Mouse (Mus musculus) monocyte, adult 2 months (primary cell): ENCODE data around the gene Erbb2.

Experiments used
- DNase-seq, 2 experiments: peaks; one replicate each; pipeline ENCODE4 v3.0.0; 2022; ENCODE audit warnings: low spot score in 2 of 2, low read depth in 1 of 2

The Erbb2 gene

DNA sequence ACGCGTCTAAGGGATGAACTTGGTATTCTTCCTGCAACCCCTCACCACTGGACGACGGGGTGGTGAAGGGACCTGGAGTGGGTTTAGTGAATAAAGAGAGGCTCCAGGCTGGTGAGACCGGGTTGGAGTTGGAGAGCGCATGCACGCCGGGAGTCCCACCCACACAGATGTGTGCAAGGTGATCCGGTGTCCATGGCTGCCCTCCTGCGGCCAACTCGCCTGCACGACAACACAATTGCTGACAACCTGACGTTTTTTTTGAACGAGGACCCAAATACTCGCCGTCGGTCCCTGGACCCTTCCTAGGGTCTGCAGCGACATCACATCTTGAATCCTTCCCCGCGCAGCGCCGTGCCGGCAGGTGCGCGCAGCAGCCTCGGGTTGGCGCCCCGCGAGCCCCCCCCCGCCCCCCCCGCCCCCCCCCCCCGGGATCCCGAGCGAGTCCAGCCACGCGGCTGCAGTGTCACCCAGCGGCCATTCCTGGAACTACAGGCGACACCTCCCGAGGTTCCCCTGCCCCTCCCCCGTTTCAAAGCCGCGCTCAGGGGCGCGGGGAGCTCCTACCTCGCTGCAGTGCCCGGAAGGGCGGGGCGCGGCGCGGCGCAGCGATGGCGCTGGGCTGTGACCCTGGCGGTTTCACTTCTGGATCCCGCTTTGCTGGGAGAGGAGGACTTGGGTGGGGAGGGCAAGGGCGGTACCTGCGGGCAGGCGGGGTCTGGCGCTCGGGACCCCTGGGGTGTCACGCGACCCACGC, 45.3 kb downstream of the Erbb2 start:
- DNase-seq = peak; percentile 55 to 73

DNA sequence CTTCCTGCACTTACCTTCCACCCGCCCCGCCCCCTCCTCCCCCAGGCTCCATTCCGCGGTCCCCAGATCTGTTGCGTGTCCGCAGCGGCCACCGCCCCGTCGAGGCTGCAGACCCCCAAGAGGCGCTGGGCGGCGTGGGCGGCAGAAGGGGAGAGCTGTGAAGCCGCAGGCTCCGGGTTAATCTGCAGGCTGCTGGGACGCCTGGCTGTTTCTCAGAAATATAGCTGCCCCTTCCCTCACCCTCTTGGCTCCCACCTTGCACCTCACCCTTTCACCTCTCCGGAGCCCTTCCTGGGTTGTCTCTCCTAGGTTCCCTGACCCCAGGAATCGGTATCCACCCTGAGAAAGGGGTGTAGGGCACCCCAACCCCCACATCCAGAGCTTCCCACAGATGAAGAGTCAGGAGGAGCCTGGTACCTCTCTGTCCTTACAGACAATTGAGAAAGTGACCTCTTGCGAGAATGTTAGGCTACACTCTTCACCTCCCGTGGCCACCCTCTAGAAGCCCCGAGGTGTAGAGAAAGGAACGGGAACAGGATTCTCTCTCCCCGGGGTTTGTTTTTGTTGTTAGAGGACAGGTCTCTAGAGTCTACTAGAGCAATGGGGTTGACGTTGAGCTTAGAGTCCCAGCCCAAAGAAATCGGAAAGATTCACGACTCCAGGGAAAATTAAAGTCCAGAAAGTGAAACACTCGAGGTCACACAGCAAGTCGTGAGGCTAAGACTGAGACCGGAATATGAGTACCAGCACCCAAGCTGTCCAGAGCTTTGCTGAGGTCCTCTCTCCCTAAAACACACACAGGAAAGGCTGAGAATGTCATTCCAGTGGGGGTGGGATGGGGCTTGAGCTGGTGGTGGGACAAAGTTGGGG, 46.1 kb downstream of the Erbb2 start:
- DNase-seq = no peak

DNA sequence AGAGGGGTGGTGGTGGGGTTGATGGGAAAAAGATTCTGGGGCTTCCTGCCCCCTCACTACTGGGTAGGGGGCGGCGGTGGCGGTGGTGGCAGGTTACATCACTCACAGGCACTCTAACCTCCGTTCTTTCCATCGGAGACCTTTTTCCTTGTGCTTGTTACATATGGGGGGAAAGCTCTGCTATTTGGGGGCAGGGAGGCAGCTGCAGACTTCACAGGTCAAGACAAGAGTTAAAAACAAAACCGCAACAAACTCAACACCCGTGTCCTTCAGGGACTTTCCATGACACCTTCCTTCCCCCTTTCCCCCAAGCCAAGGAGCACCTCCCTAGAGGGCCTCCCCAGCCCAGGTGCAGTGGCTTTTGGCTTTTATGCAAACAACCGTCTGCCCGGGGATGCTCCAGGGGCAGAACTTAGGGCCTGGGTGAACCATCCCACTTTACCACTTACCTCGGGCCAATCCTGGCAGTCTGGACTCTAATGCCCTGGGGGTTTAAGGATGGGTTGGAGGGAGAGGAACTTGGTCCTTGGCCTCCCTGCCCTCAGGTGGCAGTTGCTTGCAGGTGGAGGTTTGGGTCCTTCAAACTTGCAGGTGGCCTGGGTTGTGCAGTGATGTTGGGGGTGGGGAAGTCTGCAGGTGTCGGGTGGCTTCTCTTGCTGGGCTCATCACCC, 46.9 kb downstream of the Erbb2 start:
- no peak for DNase-seq

DNA sequence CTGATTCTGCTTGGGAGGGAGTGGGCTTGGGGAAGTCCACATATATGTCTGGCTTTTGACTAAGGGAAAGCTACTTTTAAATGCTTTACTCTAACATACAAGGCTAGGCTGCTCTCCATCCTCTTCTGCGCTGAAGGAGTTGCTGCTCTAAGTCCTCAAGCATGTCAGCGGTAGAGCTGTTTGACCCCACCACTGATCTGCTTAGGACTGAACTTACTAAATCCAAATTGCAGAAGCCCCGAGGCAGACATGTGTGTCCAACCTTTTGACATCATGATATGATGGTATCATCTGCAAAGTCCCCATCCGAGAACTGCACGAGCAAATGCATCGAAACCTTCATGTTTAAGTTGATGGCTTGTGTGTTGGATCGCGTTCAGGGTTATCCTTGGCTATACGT, 47.6 kb downstream of the Erbb2 start:
- no peak for DNase-seq

DNA sequence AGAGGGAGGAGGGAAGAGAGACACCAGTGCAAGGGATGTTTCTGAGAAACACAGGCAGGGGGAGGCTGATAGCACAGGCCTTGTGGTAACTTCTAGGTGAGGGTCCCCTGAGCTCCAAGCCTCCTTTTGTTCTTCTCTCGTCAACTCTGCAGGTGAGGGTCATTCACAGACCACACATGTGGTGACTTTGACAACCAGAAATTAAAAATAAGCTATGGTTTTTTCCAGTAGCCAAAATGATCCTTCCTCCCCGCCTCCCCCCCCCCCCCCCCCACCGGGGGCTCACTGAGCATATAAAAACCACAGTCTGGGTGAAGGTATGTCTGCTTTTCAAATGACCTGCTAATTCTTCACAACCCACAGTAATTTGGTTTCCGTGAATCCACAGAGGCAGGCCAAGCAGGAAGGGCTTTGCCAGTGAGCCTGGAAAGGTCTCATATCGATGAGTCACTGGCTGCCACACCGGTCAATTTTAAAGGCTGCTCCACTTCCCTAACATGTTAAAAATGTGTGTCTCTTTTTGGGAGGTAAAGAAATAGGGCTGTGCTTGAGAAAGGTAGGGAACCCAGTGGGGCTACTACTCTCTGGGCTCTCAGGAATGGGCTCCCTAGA, 48.9 kb downstream of the Erbb2 start:
- no peak for DNase-seq

DNA sequence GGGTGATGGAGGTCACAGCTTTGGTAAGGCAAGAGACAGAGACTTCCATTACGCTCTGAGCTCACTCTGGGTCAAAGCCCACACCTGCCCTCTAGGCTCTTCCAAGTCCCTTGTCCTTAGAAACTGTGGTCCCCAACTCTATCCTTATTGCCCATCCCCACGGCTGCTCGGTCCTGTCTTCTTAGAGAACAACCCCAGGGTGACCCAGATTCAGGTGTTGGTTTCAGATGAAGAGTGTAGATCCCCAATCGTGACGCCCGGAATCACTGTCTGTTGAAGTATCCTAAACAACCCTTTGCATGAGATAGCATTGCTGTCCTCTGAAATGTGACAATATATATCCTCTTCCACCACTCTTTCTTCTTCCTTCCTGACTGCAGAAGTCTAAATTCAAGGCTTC, 50.0 kb downstream of the Erbb2 start:
- no peak for DNase-seq

DNA sequence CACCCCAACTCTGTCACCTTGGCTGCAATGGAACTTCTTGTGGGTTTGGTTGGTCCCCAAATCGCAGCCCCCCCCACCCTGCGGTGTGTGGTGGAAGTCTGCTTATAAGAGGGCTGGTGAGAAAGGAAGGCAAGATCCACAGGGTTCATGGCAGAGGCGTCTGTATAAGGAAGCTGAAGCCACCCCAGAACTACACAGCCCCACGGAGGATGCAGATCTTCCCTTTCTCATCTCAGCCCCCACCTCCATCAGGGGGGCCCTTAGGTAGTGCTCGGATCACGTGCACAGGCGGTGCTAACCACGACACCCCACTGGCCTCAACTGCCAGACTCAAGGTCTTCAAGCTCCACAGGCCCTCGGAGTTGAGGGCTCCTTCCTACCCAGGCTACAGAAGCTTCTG, 51.6 kb downstream of the Erbb2 start:
- no peak for DNase-seq

DNA sequence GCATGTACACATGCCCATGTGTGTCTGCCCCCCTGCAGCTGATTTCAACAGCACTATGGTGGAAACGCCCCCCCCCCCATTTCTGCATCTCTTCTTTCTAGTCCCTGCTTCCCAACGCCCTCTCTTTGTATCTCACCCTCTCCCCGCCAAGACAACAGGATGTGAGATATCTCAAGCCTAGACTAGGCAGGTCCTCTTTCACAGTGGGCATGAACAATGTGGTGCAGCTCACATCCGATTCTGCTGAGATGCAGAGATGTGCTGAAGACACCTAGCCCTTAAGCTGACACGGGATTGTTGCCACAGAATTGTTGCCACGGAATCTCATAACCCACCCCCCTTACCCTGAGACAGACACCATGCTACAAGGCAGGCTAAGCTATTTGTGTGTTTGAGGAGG, 52.2 kb downstream of the Erbb2 start:
- no peak for DNase-seq

DNA sequence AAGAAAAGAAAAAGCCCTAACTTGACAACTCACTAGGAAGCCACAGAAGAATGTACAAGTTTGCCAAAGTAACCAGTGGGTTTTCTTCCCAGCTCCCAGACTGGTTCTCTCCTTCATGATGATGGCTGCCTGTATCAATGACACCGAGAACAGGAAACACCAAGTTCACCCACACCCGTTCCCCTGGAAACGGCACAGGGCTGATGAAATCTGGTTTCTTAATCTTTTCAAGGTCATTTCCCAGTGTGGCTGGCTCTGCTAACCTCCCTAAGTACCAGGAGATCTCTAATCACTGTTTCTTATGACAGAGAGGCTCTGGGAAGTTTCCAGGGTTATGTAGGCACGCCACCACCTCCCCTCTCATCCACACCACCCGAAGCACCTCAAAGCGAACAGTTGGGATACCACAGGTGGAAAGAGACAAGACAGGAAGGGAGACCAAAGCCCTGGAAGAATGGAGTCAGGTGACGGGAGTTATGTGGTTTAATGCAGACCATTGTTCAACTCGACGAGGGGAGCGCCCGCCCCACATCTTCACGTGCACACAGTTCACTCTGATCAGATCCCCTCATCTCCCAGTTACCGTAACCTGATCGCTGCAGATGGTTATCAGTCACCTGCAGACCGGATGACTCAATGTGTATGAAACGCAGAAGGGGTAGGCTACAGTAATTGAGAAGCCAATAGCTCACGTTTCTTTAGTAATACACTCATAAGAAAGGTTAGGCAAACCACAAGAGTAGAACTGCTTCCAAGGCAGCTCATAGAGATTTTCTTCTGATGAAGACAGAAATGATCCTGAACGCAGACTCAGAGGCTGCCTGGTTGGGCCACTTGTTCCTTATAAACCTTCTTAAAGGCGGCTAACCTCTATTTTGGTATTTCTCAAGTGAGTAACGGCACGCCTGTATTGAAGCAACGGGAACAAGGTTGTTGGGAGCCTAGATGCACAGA, 57.8 kb downstream of the Erbb2 start:
- no peak for DNase-seq

DNA sequence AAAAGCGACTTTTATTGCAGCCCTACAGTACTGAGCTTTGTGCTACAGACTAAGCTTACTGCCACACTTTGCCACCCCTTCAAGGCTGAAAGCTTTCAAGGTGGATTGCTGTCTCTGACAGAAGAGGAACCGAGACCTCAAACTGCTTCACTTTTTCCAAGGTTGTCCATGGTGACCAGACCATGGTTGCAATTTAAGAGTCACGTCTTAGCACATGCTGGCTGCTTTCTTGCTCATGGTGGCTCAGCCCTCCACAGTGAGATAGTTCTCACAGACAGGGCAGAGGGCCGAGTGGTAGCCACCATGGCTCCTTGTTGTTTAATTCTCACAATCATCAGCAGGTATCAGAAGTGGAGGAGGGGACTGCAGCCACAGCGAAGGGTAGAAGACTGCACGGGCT, 58.5 kb downstream of the Erbb2 start:
- DNase-seq = no peak

DNA sequence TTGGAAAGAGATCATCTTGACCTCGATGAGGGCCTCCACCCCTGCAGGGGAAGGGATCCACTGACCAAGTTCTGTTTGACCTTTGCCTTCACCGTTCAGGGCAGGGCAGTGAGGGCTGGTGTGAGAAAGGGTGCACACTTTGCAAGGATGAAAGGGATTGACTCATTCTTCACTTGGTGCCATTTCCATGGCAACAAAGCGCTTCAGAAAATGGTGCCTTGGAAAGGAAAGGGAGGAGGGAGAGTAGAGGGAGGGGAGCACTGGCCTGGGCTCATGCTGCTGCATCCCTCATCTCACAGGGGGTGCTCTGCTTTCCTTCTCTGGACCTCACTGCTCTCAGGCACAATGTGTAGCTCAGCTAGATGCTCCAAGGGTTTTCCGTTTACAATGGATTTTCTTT, 60.4 kb downstream of the Erbb2 start:
- DNase-seq = no peak

DNA sequence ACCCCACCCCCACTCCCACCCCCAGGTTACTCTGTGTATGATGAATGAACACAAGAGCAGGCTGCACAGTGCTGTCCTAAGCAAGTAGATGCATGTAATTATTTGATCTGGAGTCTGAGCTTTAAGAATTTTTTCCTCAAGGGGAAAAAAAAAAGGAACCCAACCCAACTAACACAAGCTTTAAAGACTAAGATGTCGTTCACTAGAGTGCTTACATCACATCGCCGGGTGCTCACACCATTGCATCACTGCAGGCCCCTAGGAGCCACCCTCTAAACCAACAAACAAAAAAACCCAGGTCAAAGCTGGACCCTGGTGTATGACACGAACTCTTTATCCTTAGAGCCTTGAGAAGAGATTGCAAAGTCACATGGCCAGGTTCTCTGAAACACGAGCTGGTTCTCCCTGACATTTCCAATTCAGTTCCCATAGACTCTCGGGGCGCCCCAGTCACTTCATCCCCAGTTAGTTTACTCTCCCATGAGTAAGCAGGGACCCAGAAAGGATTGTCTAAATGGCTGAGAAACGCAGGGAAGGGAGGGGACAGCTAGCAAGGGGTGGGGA, 61.7 kb downstream of the Erbb2 start:
- DNase-seq = no peak

DNA sequence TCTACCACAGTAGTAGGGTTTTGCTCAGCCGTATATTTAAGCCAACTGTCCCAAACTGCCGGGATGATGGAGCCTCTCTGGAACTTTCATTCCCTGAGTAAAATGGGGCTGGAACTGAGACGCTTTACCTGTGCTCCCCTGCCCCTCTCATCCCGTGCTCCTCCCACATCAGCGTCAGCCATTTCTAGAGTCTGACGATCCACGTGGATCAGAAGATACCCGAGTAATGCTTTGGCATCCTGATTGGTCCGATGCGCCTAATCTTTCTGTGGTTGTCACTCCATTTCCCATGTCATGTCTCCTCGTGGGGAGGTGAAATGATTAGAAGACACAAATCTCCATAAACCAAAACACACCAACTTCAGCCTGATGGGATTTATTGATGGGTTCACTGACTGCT, 62.7 kb downstream of the Erbb2 start:
- DNase-seq = no peak

DNA sequence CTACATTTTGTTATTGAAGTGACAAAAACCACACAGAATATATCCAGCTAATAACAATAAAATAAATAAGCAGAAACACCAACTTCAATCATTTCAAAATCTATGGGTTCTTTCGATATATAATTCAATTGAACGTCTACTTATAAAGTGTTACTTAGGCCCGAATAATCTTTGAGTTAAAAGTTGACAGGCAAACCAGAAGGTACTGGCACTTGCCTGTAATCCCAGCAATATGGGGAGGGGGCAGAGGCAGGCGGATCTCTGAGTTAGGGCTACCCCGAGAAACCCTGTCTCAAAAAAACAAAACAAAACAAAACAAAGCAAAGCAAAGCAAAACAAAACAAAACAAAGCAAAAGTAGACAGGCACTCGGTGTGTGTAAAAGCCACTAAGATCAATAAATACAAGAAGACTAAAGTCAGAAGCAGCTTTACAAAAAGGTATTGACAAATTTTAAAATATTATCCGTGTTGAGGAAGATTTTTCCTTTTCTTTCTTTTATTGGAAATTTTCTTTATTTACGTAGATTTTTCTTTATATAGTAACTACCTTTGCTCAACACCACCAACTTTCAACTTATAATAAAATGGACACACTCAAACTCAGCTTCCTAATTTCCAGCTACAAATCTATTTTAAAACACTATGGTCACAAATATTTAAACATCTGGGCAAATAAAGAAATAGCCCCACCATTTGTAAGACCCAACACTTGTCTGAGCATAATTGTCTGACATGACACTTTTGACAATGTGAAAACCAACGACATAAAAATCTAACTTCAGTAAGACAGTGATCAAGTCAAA, 63.6 kb downstream of the Erbb2 start:
- DNase-seq = no peak

DNA sequence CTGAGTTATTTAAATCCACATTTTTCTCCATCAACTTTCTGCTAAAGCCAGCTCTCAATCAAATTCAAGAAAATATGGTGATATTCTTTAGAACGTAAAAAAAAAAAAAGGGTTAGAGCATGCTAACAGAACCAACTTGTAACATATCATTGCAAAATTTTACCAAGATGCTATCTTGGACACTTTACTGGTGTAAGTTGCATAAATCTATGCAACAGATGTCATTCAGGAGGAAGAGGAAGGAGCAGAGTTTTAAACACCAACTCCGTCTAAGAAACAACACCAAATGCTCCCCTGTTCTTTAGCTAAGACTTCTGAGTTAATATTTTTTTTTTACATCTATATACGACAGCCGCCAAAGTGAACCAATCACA, 64.2 kb downstream of the Erbb2 start:
- no peak for DNase-seq

DNA sequence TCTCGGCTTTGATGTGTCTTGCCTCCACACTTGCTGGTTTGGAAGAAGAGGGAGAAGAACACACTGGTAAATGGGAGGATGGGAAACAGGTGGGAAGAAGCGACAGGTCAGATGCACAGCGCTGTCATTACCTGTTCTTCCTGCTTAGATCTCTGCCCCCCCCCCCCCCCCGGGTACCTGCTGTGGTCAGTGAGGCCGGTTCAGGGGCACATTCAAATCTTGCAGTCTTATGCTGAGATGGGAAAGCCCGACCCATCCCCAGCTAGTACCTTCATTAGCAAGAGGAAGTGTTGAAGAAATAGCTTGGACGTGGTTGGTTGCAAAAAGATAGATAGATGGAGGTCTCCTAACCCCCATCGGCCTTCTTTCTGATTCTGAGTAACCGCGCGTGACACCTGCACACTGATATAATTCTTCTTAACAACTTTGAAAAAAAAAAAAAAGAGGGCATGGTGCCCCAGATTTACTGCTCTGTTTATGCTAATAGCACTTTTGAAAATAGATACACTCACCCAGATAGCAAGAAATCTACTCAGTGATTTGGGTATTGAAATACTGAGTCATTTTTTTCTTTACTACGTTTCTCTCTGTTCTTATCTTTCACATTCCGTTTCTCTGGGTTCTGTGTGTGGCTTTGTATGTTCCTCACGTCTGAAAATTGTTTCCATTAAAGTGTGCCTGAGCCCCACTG, 64.9 kb downstream of the Erbb2 start:
- DNase-seq = no peak

DNA sequence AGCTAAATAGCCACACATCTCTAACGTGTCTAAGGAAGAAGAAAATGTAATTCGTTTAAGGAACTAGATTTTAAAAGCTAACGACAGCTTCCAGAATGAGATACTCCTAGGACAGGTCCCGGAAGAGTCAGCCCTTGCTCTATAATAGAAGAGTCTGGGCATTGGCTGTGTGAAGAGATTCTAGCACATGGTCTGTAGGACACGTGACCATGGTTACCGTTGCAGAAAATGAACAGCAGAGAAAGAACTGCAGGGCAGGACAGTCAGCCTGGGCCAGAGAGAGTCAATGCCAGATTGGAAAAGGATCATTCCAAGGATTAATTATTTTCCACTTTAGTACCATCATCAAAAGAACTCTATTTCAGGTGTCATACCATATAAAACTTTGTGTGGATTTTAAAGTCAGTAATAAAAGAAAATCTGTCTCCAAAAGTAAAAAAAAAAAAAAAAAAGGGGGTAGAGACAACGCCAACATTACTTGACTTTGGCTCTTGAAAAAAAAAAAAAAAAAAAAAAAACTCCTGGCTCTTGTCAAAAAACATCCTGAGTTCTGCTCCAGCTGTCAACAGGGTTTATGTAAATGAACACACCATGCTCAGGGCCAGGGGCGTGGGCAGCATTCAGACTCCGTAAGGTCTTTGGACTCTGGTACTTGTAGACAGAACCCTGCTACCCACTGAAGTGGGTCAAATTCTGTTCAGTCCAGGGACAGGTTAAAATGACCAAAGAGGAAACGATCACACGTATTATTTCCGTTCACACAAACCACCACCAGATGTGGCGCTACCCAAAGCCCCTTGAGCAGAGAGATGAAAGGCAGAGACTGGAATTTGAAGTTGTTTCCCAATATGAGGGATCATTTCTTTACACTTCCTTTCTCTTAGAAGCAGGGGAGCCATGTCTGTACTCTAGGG, 67.0 kb downstream of the Erbb2 start:
- DNase-seq = no peak
